Mouse (Mus musculus) brain, embryonic 18.5 days (tissue): ENCODE measurements around the gene Snx11.
A peak's percentile ranks its signal among the peaks of the same experiment; 100 is the strongest.
"Not testable (repeated sequence)": the region's sequence is repeated elsewhere in the genome, so short reads cannot be mapped to it uniquely, and the experiment has no call there.

ENCODE experiments used
- DNase-seq: peaks from one replicate; pipeline ENCODE4 v3.0.0-alpha.2; 2012; ENCODE audit warnings: low read depth, low spot score

Snx11 gene

DNA sequence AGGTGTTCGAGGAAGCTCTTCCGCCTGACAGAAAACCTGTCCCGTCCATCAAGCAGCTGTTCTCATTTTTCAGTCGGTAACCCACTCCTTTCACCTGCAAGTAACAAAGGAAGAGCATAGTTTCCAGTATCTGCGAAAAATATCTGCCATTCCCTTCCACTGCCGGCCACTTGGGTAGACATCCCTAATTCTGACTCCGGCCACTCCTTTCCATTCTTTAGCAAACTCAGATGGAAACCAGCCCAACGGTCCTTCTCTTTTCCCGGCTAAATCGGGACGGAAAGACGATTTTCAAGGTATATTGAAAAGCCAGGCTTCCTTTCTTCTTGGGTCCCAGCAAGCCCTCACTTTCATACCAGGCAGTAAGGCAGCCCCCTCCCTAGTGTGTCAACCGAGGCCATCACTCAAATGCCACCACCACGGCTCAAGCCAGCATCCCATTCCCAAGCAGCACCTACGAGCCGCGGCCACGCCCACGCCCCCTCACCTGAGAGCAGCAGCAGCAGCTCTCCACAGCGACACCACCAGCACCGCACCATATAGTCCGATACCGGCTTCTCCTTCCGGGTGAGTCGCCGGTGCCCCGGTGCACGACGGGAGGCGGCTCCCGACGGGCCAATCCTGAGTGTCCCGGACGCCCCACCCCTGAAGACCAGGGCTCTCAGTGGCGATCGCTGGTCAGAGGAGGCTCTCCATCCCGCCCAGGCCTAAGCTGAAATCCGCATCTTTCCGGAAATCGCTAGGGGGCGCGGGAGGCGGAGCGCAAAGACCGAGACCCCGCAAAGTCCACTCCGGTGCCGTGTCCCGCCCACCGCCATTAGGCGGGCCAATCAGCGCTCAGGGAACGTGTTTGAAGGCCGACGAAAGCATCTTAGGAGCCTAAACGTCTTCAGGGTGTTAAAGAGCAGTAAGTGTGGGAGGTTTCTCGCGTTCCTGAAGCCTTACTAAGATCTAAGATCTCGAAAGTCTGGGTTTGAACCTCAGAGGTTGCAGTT lies at the start of gene Snx11:
TSS of gene Snx11 (minus strand) at position 592 of the 995 bp plus-strand sequence.
- peak; percentile 93 for DNase-seq

DNA sequence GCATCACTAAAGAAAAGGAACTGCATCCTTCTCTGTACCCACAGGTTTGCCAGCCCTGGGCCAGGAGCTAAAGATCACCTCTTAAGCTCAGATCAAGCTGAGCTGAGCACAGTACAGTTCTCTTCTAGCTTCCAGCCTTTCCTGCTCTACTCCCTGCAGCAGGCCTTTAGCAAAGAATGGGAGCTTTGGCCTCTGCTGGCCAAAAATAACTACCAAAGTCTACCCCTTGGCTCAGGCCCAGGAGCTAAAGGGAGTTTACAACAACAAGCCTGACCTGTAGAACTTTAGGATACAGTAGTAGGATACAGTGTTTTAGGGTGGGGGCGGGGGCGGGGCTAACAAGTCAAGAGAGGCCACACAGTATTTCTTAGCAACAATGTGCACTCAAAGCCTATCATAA lies 49.1 kb upstream of the Snx11 start:
- no peak for DNase-seq

DNA sequence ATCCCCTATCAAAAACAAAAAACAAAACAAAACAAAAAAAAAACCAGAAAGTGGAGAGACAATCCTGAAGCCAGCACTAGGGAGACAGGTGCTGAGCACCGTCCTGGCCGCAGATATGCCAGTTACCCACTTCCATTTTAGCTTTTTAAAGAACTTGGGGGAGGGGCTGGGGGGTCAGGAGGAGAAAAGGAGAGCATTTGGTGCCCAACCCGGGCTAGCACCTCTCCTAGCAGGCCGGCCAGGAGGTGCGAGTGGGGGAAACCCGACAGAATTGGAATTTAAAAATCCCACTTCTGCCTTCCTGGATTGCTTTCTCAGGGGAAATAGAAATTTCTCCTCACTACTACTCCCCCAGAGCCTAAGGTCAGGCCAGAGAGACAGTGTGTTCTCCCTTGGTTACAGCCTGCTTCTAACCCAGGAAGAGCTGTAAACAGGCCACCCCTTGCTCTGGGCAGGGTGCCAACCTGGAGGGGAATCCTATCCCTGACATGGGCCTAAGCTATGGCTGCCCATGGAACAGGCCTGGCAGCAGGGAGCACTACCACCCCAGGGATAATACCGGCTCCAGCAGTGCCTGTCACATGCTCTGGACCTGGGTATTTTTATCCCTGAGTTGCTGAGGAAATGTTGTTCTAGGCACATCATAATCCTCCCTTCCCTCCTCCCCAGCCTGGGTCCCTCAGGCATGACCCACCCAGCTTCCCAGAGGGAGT lies 47.6 kb upstream of the Snx11 start:
- no peak for DNase-seq

DNA sequence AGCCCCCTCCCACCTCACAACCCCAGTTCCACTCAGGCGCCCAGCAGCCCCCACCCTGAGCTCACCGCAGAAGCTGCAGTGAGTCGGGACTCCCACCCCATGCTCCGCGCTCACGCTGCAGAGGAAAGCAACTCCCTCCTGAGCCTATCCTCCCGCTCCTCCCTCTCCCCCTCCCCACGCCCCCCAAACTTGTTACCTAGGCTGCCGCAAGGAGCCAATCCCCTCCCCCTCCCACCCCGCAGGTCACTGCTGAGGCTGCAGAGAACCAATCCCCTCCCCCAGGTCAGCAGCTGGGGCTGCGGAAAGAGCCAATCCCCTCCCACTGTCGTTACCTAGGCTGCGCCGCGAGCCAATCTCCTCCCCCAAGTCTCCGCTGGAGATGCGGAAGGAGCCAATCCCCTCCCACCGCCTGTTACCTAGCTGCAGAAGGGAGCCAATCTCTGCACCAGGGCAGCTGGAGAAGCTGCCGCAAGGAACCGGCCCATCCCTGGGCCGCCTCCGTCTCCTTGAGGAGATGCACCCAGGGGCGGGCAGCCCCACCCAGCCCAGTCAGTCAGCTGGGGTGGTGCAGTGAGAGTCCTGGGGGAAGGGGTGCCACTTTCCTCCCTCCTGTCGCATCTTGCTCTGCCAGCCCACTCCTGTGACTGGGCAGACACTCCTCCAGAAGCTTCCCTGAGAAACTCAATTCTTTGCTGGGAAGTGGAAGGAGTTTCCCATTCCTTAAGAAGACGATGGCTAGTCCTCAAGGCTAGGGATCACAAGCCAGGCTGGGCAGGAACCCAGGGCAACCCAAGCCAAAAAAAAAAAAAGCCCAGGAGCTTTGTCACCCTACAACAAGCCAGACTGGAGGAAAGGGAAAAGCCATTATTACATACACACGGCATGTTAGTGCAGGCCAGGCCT lies 46.8 kb upstream of the Snx11 start:
- DNase-seq = peak; percentile 70

DNA sequence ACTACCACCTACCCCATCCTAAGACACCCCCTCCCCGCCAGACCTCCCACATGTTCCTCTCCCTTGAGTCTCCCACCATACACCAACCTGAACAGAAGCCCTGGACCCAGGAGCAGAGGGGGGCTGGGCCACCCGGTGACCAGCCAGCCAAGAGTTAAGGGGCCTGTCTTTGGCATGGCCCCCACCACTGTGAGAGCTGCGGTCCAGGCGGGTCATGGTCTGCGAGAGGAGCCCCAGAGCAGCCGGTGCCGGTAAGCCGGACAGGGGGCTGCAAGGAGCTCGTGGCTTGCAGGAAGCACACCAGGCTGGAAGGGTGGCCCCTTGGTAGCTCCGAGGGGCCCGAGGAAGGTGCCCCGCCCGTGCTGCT lies 46.1 kb upstream of the Snx11 start:
- DNase-seq = no peak

DNA sequence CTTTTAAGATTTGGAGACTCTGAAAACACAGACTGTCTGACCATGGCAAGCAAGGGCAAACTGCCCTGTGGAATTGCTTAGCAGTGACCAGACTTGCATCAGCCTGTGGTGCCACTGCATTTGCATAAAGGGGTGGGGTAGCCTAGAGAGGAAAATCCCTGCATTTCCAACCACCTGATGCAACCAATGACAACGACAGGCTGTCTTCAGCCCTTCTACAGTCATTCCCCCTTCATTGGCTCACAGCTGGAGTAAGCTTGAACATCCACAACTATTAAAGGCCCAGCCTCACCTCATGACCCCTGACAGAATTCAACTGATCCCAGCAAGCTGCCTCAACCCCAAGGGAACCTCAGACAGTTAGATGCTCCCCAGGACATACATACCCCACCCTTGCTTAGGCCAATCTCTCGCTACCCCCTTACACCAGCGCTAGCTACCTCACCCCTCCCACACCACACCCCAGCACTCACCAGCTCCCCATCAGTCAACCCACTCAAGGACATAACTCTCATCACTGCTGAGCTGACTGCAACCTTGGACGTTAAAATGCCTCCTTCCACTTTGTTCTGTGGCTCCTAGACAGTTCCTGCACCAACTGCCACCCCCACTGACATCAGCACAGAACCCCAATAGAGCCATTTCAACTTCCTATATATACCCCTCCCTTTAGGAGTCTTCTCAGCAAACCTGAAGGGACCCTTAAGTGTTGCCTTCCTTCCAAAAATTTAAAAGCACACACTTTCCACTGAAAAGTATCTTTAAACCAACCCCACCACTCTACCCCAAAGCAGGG lies 45.5 kb upstream of the Snx11 start:
- no peak for DNase-seq

DNA sequence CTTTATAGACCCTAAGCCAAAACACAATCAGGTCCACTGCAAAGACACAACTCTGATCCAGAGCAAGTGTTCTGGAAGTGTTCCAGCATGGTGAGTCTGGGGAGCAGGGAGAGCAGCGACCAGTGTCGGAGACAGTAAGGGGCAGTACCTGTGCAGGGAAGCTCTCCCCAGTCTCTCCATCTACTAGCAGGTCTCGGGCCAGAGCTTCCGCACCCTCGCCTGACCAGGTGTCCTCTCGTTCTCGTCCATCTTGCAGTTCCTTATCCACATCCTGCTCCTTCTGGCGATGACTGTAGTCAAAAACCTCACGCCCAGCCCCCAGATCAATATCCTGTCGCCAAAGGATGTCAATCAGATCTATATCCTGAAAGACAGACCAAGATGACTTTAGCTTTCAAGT lies 44.6 kb upstream of the Snx11 start:
- no peak for DNase-seq

DNA sequence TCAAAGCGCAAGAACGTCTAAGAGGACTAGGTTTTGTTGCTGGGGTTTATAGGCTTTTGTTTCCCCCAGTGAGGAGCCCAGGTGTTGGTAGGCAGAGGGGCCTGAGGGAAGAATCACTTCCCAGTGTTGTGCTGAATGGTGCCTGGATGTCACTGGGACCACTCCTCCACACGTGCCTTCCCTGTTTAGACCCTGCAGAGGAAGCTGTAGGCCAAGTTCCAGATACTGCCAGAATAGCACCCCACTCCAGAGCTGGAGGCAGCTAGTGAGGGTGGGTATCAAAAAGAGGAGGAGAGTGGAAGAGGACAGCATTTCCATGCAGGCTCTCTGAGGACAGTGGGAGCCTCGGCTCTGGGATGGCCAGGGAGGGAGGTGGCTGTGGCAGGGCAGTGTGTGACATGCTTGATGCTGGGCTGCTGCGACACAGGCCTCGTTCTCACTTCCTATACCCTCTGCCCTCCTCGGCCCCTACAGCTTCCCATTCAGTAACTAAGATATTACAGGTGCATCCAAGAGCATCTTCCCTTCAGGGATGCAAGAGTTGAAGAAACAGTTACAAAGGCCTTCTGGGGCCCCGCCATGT lies 40.9 kb upstream of the Snx11 start:
- no peak for DNase-seq

DNA sequence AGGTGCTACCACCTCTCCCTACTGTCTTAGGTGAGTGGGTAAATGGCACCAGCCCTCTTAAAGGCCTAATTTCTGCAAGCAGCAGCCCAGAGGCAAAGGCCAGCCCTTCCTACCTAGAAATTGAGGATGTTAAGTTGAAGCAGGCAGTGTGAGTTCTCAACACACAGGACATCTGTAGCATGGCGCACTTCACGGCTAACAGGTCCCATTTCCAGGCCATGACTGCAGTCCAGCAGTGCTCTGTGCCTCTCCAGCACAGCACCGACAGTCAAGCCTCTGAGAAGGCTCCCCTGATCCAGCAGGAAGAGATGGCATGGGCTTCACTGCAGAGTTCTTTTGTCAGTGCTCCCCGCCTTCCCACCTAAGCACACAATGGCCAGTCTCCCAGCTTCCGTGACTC lies 39.6 kb upstream of the Snx11 start:
- DNase-seq = no peak

DNA sequence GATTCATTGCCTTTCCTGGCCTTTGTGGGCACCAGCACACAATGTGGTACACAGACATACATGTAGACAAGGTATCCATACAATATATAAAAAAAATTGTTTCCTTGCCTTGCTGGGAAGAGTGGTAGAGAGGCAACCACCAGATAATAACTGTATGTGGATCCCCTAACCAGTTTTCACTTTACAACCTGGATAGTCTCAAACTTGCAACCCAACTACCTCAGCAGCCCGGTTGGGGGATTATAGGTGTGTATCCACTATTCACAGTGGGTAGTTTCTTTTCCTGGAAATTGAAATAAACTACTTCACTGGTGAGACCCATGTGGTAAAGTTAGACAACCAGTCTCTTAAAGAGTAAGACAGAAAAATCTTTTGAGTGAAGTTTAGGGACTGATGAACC lies 39.1 kb upstream of the Snx11 start:
- no peak for DNase-seq

DNA sequence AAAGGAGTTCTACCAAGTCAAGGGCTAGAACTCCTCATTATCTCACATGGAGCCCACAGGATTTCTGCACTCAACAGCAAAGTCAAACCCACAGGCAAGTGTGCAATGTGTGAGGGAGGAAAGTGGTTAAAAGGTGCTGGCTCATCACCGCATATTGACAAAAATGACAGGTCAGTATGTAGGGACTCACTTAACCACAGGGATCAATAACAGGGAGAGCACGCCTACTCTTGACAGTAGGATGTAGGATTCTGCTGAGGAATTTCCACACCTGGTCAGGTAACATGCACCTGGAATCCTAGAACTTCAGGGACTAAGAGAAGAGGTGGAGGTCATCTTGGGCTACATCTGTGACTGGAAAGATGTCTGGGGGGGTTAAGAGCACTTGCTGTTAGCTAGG lies 38.5 kb upstream of the Snx11 start:
- DNase-seq = no peak

DNA sequence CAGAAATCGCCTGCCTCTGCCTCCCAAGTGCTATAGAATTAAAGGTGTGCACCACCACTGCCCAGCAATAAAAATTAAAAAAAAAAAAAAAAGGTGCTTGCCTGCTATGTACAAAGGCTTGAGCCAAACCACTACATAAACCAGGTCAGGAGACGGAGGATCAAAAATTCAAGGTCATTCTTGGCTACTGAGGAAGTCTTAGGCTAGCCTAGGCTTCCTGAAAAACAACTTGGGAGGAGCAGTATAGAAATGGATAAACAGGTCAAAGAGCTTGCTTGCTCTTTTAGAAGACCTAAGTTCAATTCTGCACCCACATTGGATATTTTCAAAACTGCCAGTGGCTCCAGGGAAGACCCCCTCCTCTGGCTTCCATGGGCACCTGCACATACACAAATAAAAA lies 37.1 kb upstream of the Snx11 start:
- DNase-seq = no peak

DNA sequence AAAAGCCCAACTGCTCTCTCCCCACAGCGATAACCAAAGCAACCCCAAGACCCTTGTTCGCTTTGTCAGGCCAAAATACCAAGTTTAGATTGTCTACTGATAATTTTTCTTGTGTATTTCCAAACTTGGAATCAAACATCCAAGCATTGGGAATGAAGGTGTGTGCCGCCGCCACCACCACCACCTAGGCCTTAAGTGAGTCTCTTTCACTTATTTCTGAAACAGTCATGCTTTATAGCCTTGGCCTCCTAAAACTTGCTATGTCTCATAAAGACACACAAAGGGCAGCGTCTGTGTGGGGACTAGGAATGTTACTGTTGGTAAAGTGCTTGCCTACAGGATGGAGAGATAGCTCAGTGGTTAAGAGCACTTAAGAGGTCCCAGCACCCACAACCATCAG lies 36.6 kb upstream of the Snx11 start:
- no peak for DNase-seq

DNA sequence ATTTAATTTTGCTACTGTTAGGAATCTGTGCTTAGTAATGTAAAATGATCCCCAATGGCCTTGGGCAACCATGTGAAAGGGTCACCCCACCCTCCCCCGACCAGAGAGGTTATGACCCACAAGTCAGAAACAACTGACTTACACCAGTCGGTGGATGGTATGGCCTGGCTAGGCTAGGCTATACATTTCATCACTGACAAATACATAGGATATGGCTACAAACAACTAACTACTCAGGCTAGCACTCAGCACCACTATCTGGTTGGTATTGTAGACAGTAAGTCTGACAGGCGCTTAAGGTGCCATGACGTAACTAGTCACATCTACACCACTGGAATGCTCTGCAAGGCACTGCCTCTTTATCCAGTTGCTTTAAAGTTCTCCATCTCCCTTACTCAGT lies 36.1 kb upstream of the Snx11 start:
- DNase-seq = no peak

DNA sequence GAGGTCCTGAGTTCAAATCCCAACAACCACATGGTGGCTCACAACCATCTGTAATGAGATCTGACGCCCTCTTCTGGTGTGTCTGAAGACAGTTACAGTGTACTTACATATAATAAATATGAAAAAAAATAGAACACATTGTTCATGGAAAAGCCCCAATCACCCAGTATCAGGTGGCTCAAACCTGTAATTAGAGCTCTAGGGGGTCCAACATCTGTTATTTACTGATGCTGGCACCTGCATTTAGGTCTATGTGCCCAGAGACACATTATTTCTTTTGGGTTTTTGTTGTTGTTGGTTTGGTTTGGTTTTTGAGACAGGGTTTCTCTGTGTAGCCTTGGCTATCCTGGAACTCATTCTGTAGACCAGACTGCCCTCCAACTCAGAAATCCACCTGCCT lies 33.8 kb upstream of the Snx11 start:
- not testable (repeated sequence) for DNase-seq

DNA sequence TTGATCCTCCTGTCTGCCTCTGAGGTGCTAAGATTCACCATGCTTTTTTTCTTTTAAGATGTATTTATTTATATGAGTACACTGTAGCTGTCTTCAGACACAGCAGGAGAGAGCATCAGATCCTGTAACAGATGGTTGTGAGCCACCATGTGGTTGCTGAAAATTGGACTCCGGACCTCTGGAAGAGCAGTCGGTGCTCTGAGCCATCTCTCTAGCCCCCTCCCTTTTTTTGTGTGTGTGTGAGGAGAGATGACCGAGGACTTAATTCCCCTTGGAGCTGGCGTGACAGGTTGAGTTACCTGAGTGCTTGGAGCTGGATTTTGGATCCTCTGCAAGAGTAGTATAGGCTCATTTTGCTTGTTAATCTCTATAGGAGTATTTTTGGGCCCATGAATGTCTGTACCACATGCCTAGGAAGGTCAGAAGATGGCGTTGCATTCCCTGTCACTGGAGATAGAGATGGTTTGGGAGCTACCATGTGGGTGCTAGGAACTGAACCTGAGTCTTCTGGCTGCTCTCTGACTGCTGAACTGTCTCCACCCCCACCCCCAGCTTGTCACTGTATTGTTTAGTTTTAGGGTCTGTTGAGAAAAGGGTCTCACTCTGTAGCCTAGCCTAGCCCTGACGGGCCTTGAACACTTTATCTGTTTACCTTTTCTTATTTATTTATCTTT lies 32.3 kb upstream of the Snx11 start:
- no peak for DNase-seq

DNA sequence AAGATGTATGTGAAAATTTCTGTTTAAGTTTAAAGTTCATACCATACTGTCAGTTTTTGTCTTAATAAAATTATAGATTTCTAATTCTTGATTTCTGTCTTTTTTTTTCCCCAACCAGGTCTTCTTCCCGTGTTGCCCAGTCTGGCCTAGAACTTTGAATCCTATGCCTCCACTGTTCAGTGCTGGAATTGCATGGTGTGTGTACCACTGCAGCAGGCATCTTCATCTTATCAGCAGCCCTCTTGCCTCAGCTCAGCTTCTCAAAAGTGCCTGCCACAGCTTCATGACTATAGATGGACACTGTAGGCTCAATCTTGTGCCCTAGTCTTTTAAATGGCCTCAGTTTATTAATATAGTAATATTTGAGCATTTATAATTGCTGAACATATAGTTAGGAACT lies 30.7 kb upstream of the Snx11 start:
- DNase-seq = no peak

DNA sequence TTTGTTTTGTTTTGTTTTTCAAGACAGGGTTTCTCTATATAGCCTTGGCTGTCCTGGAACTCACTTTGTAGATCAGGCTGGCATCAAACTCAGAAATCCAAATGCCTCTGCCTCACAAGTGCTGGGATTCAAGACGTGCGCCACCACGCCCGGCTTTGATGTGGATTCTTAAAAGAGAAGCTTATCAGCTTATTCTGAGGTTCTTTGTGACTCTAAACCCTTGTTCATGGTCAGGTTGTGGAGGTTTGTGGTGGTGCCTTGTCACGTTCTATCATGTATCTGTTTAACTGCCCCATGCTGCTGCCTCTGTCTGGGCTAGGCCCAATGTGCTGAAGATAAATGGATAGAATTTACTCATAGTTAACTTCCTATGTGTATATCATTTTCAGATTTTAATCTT lies 28.2 kb upstream of the Snx11 start:
- no peak for DNase-seq

DNA sequence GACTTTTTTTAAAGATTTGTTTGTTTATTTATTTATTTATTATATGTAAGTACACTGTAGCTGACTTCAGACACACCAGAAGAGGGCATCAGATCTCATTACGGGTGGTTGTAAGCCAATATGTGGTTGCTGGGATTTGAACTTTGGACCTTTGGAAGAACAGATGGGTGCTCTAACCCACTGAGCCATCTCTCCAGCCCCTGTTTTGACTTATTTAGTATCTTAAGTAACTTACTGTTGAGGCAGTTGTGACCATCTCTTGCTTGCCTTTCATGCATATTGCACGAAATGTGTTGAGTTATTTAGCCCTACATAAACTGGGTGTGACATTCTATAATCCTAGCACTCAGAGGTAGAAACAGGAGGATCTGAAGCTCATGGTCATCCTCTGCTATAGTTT lies 22.2 kb upstream of the Snx11 start:
- DNase-seq = no peak

DNA sequence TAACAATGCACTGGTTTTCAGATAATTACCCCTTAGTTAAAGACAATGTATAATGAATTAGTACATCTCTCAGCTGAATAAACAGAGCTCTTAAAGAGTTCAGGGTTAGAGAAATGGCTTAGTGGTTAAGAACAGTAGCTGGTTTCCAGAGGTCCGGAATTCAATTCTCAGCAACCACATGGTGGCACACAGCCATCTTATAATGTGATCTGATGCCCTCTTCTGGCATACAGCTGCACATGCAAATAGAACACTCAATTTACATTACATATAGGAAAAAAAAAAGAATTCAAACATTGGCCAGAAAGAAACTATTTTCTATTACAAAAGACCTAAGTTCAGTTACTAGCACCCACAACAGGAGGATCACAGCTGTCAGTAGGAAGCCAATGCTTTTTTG lies 19.2 kb upstream of the Snx11 start:
- DNase-seq = no peak
